Mouse (Mus musculus) heart, postnatal 25 days (tissue): ENCODE data around the gene Txndc9. TPM values are rescaled to one million over a fixed set of nuclear protein-coding genes. Genes with fewer than 3 reads are reported as not detected.
"Not testable (repeated sequence)": the region's sequence is repeated elsewhere in the genome, so short reads cannot be mapped to it uniquely, and the experiment has no call there.

Experiments used
- DNase-seq: peaks from one replicate; pipeline ENCODE4 v3.0.0; 2022; ENCODE audit warnings: low spot score
- intact Hi-C: fragments of 180-260 bp; cut with DNase I; formaldehyde crosslinking; loops from one replicate; pipeline ENCODE4 v1.15.1; 2025
- total RNA-seq, 2 experiments: library from RNA; stranded (reverse); gene quantifications; 2 replicates each; pipeline ENCODE4 v1.2.3; 2021

Txndc9 gene
- total RNA-seq, 2 experiments from 2014 or later, result 52.6 to 57.2 TPM

- no peak for DNase-seq
- intact Hi-C loops, result no loop called here
Measured at GRCm38 (mm10) chr1:37984326-37984725, 13.4 kb downstream of the Txndc9 start.

DNA sequence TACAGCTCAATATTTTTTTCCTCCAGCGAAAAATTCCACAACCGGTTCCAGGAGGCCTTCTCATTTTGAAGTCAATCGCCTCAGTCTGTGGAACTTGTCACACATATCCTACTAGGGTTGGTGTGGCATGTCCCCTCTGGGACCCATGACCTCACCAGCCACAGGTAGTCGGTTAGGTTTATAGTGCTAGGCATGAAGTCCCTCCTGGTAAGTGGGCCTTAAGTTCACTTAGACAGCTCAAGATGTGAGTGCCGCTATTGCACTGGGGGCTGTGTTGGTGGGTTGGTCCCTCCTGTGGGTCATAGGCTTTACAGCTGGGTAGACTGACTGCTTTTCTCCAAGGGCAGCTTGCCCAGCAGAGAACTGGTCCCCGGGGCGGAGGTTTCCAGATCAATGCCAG lies 20.4 kb downstream of the Txndc9 start:
- no peak for DNase-seq
- intact Hi-C loops, result no loop called here

- intact Hi-C loops, DNase-seq: not testable (repeated sequence)
Measured at GRCm38 (mm10) chr1:37976666-37977065, 21.0 kb downstream of the Txndc9 start.

DNA sequence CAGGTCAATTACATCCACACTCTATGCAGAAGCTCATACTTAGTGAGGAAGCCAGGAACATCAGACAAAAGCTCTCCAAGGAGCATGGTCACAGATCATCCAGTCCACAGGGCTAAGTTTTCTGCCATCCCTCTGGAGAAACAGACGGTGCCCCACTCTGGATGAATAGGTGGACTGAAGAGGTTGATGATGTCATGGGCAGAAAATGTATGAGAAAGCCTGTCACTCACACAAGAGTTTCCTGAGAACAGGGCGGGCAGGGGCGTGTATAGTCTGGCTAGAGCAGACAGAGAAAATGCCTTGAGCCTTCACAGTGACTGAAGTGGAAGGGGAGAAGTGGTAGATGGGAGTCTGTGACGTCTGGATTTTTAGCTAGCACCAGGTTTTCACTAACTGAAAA lies 26.2 kb downstream of the Txndc9 start:
- intact Hi-C loops, result no loop called here
- no peak for DNase-seq

DNA sequence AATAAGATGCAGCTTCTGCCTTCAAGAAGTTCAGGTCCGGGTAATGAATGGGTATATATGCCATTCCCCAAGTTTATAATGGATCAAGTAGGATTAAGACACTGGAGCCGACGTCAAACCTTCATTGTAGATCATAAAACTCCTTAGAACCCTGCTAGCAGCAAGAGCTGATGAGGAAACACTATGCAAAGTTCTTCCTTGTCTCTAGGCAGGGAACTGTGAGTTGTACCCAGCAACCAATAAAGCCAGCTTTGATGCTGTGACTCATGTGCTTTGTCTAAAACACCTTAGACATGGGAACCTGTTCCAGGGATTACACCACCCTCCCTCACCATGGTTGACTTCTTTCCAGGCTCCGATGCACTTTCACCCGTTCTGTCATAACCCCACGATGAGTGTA lies 28.9 kb downstream of the Txndc9 start:
- no peak for DNase-seq
- intact Hi-C loops, result no loop called here

GRCm38 (mm10) chr1:37965571-37965970 lies 32.1 kb downstream of the Txndc9 start:
- no peak for DNase-seq
- intact Hi-C loops, result no loop called here

- intact Hi-C loops, result no loop called here
- no peak for DNase-seq
Measured at GRCm38 (mm10) chr1:37959486-37959885, 38.2 kb downstream of the Txndc9 start.

DNA sequence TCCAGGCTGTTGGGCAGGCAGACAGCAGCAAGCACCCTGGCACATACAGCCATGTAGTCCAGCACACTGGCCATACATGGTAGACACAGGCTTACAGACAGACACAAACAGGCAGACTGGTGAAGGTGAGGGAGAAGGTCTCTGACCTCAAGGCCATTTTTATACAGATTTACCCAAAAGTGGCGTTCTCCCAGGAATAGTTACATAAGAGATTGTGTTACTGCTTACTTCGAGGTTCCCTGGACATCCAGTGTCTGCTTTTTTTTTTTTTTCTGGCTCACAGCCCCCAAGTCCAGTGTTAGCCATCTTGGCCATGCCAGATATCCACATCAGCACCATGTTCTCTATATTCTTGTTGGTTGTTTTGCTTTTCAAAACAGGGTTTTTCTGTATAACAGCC lies 39.2 kb downstream of the Txndc9 start:
- no peak for DNase-seq
- intact Hi-C loops, result no loop called here

DNA sequence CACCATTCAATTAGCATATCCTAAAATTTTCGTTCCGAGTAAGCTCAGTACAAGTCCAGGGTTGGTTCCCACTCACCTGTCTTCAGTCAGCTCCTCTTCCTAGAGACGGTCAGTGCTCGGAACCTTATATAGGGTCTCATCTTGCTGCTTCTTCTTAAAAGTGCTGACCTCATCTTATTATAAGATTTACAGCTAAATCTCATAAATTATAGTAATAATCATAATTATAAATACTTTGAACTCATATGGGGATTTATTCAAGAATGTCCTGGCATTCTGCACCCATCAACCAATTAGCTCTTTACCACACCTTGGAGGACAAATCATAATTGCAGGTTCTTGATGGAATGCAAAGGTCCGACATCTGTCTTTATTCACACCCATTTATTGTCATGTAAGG lies 40.0 kb downstream of the Txndc9 start, which contains the start of gene Lyg1:
Gene Lyg1 (minus strand): TSS at position 101 of the 400 bp plus-strand sequence.
- intact Hi-C loops, result no loop called here
- no peak for DNase-seq

DNA sequence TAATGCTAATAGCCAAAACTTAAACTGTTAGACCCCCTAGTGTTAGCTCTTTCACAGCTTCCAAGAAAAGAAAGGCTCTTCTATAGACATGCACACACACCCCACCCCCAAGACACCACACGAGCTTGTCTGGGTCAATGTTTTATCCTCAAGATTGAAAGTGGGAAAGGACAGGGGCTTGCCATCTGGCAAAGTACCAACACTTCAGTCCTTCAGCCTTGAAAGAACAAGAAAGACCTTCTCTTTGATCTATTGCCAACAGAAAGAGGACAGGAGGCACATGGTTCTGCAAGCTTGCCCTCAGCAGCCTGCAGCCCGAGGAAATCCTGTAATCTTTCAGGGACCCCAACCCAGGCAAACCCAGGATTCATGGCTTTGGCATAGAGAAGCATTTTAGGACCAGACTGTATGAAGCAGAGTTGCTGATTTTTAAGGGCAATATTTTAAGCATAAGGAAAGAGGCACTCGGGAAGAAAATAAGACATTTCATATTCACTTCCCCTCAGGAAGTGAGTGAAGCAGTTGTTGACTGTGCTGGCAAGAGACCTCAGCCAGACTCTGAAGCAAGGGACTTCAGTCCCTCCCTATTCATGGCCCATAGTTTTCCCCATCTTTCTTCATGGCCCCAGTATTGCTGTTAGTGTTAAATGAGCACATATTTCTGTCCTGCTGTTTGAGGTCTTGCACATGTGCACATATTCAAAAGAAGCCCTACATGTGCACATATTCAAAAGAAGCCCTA lies 40.8 kb downstream of the Txndc9 start:
- DNase-seq, result no peak
- intact Hi-C loops, result no loop called here

GRCm38 (mm10) chr1:37955251-37955650 lies 42.4 kb downstream of the Txndc9 start:
- intact Hi-C loops, result no loop called here
- no peak for DNase-seq

DNA sequence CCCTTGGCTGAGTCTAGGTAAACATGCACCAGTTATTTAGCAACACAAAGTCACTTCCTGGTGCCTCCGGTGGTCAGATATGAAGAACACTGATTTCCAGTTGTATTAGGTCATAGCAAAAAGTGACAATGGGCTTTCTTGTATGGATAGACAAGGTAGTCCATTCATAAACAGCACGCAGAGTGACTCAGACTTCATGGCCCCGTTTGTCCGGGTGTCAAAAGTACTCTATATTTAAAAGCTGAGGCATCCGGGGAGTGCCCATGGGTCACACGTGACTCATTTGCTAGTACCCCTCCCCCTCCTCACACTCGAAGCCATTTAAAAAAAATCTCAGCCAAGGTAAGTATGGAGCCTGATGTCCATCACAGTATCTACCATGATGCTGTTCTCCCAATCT lies 42.9 kb downstream of the Txndc9 start:
- no peak for DNase-seq
- intact Hi-C loops, result no loop called here

- no peak for DNase-seq
- intact Hi-C loops, result no loop called here
Measured at GRCm38 (mm10) chr1:37948906-37949305, 48.8 kb downstream of the Txndc9 start.

Other genes with a start within 250 kb of the Txndc9 start
- gene Tsga10, start 131.5 kb downstream of the Txndc9 start, total RNA-seq, result 1 to 10 TPM; 3.5 to 4.3 TPM
- gene Lipt1, start 126.2 kb downstream of the Txndc9 start, total RNA-seq, result 10 to 100 TPM; 10.4 to 11.0 TPM
- 1 to 10 TPM; 4.7 to 5.1 TPM for gene Mitd1, start 107.5 kb downstream of the Txndc9 start, total RNA-seq
- gene Mrpl30, start 107.4 kb downstream of the Txndc9 start, total RNA-seq, result 100 to 1,000 TPM; 384 to 394 TPM
- gene Lyg2, start 81.4 kb downstream of the Txndc9 start, total RNA-seq, result not detected
- gene Lyg1, start 40.1 kb downstream of the Txndc9 start, total RNA-seq, result not detected
- gene Eif5b, start 117 bp upstream of the Txndc9 start, total RNA-seq, result 10 to 100 TPM; 42.9 to 45.7 TPM
- gene Rev1, start 131.9 kb upstream of the Txndc9 start, total RNA-seq, result 10 to 100 TPM; 12.0 to 16.4 TPM